Mouse (Mus musculus): ENCODE results near the gene Rtkn. TPM values are rescaled to one million over a fixed set of nuclear protein-coding genes. Genes with fewer than 3 reads are reported as not detected.
A peak's percentile ranks its signal among the peaks of the same experiment; 100 is the strongest.
"Not testable (repeated sequence)": the region's sequence is repeated elsewhere in the genome, so short reads cannot be mapped to it uniquely, and the experiment has no call there.

The Rtkn gene
- total and polyA plus RNA-seq, 2 experiments = 4.7 to 17.4 TPM

DNA sequence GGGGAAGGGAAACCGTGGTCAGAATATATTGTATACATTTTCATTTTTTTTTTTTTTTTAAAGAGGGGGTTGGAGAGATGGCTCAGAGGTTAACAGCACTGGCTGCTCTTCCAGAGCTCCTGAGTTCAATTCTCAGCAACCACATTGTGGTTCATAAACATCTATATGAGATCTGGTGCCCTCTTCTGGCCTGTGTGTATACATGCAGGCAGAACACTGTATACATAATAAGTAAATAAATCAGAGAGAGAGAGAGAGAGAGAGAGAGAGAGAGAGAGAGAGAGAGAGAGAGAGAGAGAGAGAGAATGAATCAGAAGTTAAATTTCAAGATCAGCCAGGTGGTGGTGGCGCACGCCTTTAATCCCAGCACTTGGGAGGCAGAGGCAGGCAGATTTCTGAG, 24.2 kb downstream of the Rtkn start:
- H3K27ac ChIP-seq (replicated peaks; ENCODE audit: insufficient read depth, low read depth, low read length); H3K27me3 ChIP-seq (ENCODE audit: control insufficient read depth, insufficient read depth, low read length); H3K9ac ChIP-seq (ENCODE audit: low read depth, low read length); H3K4me3 ChIP-seq (ENCODE audit: insufficient read depth, low read depth, low read length); H3K79me2 ChIP-seq (ENCODE audit: control insufficient read depth, insufficient read depth, low read length); H3K36me3 ChIP-seq (ENCODE audit: control insufficient read depth, insufficient read depth, low read length); H3K4me1 ChIP-seq (ENCODE audit: control insufficient read depth, insufficient read depth, low read length): not testable (repeated sequence)
- DNase-seq (ENCODE audit: extremely low read depth, low read depth, low spot score) = peak; percentile 50
- WGBS = 32% methylated on average over 3 of the region's 3 CpGs
- 0 out of 2 replicates have a peak, but pooled peaks have one; percentile 11 for TF ChIP-seq CTCF (IDR thresholded peaks at IDR 0.05; ENCODE audit: low read depth, low read length)

DNA sequence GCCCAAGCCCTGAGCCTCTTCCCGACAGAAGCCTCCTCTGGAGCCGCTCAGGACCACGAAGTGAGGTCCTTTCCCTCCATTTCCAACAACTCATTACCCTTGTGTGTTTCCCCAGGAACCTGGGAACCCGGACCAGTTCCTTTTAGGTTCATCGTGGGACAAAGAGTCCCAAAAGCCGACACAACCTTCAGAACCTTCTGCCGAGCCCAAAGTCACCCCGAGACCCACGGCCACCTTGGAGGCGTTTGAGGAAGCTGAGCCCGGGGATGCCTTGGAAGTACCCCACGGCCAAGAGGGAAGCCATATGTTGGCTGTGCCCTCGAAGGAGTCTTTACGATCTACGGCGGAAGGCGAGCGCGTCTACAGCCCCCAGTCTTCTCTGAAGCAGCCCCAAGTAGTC, 26.2 kb downstream of the Rtkn start:
- Histone ChIP-seq H3K36me3 (ENCODE audit: control insufficient read depth, insufficient read depth, low read length) (no peaks in the 10 kb centered on the region), H3K27me3 (ENCODE audit: control insufficient read depth, insufficient read depth, low read length) (no peaks in the 10 kb centered on the region), H3K27ac (replicated peaks; ENCODE audit: insufficient read depth, low read depth, low read length) (no peak overlapping the region), H3K4me3 (ENCODE audit: insufficient read depth, low read depth, low read length) (peak overlapping the region; percentile 44; the same call in 1 of the 2 replicates), H3K9ac (ENCODE audit: low read depth, low read length) (peak overlapping the region; percentile 84), H3K4me1 (ENCODE audit: control insufficient read depth, insufficient read depth, low read length) (peaks cover 5% of the 10 kb centered on the region; the same call in 1 of the 2 replicates), H3K79me2 (ENCODE audit: control insufficient read depth, insufficient read depth, low read length) (peaks cover 6% of the 10 kb centered on the region; the same call in 1 of the 2 replicates)
- DNase-seq (ENCODE audit: extremely low read depth, low read depth, low spot score) = no peak
- TF ChIP-seq POLR2A (IDR thresholded peaks at IDR 0.05; ENCODE audit: extremely low read depth, insufficient read depth, low read length) (no peak), CTCF (IDR thresholded peaks at IDR 0.05; ENCODE audit: low read depth, low read length) (no peak)
- WGBS = 43% methylated on average over 19 of the region's 19 CpGs

DNA sequence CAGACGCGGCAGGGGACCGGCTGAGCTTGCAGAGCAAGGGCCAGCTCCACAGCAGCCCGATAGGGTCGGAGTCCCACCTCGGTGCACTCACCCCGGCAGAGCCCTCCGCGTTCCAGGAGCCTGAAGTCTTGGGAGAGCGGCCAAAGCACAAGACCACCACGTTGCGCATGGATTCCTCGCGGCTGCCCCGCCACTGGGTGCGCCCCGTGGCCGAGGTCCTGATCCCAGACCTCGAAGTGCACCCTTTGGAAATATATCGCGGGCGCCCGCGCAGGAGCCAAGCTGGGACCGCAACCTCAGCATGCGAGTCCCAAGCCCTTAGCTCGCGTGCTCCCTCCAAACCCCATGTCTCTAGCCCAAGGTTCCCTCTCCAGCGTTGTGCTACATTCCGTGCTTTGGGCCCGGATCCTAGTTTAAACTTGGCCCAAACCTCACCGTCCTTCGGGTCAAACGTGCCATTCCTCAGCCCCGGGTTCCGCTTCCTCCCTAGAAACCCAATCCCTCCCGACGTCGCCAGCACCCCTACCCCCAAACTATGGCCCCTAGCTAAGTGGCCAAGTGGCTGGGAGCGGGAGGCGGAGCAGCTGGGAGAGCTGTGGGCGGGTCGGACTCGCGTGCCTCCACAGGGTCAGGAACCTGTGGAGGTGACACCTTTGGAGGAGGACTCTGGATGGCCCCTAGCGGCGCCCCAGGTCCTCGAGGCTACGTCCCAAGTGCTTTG, 26.8 kb downstream of the Rtkn start:
- H3K4me1 ChIP-seq (ENCODE audit: control insufficient read depth, insufficient read depth, low read length) = peaks cover 5% of the 10 kb centered on the region; the same call in 1 of the 2 replicates
- 1% methylated on average over 49 of the region's 49 CpGs for WGBS
- H3K9ac ChIP-seq (ENCODE audit: low read depth, low read length) = peak overlapping the region; percentile 84
- H3K79me2 ChIP-seq (ENCODE audit: control insufficient read depth, insufficient read depth, low read length) = peaks cover 6% of the 10 kb centered on the region; the same call in 1 of the 2 replicates
- H3K4me3 ChIP-seq (ENCODE audit: insufficient read depth, low read depth, low read length) = peak overlapping the region; percentile 44
- peak; percentile 72 for DNase-seq (ENCODE audit: extremely low read depth, low read depth, low spot score)
- peak overlapping the region; percentile 68 for H3K27ac ChIP-seq (replicated peaks; ENCODE audit: insufficient read depth, low read depth, low read length)
- no peaks in the 10 kb centered on the region for H3K36me3 ChIP-seq (ENCODE audit: control insufficient read depth, insufficient read depth, low read length)
- no peaks in the 10 kb centered on the region for H3K27me3 ChIP-seq (ENCODE audit: control insufficient read depth, insufficient read depth, low read length)
- TF ChIP-seq CTCF (IDR thresholded peaks at IDR 0.05; ENCODE audit: low read depth, low read length) (peak; percentile 20; the same call in 1 of the 2 replicates), POLR2A (IDR thresholded peaks at IDR 0.05; ENCODE audit: extremely low read depth, insufficient read depth, low read length) (0 out of 2 replicates have a peak, but pooled peaks have one; percentile 52)

DNA sequence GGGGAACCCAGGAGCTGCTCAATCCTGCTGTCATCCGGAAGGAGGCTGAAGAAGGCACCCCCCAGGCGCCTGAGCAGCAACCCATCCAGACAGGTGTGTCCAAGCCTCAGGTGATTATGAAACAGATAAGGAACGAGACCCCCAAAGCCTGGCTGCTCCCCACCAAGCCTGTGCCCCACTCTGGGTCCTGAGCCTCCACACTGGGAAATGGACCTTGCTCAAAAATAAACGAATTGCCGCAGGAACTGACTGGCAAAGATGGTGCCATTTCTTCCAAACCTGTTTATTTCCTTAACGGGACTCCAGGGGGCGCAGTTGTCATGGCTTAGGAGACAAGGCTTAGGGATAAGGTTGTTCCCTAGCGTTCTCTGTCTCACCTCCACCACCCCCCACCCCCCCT, 27.4 kb downstream of the Rtkn start:
- Histone ChIP-seq H3K79me2 (ENCODE audit: control insufficient read depth, insufficient read depth, low read length) (peaks cover 6% of the 10 kb centered on the region; the same call in 1 of the 2 replicates), H3K9ac (ENCODE audit: low read depth, low read length) (peak overlapping the region; percentile 84; the same call in 1 of the 2 replicates), H3K4me3 (ENCODE audit: insufficient read depth, low read depth, low read length) (peak overlapping the region; percentile 44), H3K4me1 (ENCODE audit: control insufficient read depth, insufficient read depth, low read length) (peaks cover 5% of the 10 kb centered on the region; the same call in 1 of the 2 replicates), H3K27ac (replicated peaks; ENCODE audit: insufficient read depth, low read depth, low read length) (peak overlapping the region; percentile 68), H3K36me3 (ENCODE audit: control insufficient read depth, insufficient read depth, low read length) (no peaks in the 10 kb centered on the region), H3K27me3 (ENCODE audit: control insufficient read depth, insufficient read depth, low read length) (no peaks in the 10 kb centered on the region)
- DNase-seq (ENCODE audit: extremely low read depth, low read depth, low spot score) = peak; percentile 74
- TF ChIP-seq POLR2A (IDR thresholded peaks at IDR 0.05; ENCODE audit: extremely low read depth, insufficient read depth, low read length) (no peak), CTCF (IDR thresholded peaks at IDR 0.05; ENCODE audit: low read depth, low read length) (peak; percentile 60)
- 1% methylated on average over 8 of the region's 8 CpGs for WGBS

DNA sequence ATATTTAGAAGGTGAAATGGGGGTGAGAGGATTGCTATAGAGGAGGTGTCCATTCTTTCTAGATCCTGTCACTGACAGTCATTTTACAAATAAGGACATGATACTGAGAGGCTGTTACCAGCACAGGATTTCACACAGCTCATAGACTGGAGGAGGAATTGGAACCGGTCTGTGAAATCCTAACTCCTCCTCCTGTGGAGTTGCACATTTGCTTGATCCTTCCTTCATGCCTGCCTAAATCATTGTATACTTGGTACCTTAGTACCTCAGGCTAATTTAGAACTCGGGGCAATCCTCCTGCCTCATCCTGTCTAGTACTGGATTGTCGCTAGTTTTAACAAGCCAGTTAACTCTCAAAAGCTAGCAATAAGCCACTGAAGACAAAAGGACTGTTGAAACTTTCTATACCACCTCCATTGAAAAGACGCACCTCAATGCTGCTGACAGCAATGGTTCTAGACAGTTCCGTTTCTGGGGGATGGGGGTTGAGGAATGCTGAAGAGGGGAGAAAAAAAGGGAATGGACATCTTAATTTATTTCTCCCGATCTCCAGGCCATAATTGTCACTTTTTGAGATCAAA, 29.9 kb downstream of the Rtkn start:
- no peaks in the 10 kb centered on the region for H3K36me3 ChIP-seq (ENCODE audit: control insufficient read depth, insufficient read depth, low read length)
- TF ChIP-seq POLR2A (IDR thresholded peaks at IDR 0.05; ENCODE audit: extremely low read depth, insufficient read depth, low read length) (no peak), CTCF (IDR thresholded peaks at IDR 0.05; ENCODE audit: low read depth, low read length) (no peak)
- WGBS = 2% methylated on average over 6 of the region's 6 CpGs
- H3K4me1 ChIP-seq (ENCODE audit: control insufficient read depth, insufficient read depth, low read length) = peaks cover 5% of the 10 kb centered on the region; the same call in 1 of the 2 replicates
- DNase-seq (ENCODE audit: extremely low read depth, low read depth, low spot score) = peak; percentile 58
- peak overlapping the region; percentile 63 for H3K9ac ChIP-seq (ENCODE audit: low read depth, low read length)
- peak overlapping the region; percentile 48 for H3K4me3 ChIP-seq (ENCODE audit: insufficient read depth, low read depth, low read length)
- H3K27me3 ChIP-seq (ENCODE audit: control insufficient read depth, insufficient read depth, low read length) = no peaks in the 10 kb centered on the region
- peaks cover 17% of the 10 kb centered on the region; the same call in 1 of the 2 replicates for H3K79me2 ChIP-seq (ENCODE audit: control insufficient read depth, insufficient read depth, low read length)
- H3K27ac ChIP-seq (replicated peaks; ENCODE audit: insufficient read depth, low read depth, low read length) = peak overlapping the region; percentile 42

All from liver, adult 2 months (tissue).